Mouse (Mus musculus): ENCODE measurements around the gene Gys1.
"Not testable (repeated sequence)": the region's sequence is repeated elsewhere in the genome, so short reads cannot be mapped to it uniquely, and the experiment has no call there.

Gys1 gene

DNA sequence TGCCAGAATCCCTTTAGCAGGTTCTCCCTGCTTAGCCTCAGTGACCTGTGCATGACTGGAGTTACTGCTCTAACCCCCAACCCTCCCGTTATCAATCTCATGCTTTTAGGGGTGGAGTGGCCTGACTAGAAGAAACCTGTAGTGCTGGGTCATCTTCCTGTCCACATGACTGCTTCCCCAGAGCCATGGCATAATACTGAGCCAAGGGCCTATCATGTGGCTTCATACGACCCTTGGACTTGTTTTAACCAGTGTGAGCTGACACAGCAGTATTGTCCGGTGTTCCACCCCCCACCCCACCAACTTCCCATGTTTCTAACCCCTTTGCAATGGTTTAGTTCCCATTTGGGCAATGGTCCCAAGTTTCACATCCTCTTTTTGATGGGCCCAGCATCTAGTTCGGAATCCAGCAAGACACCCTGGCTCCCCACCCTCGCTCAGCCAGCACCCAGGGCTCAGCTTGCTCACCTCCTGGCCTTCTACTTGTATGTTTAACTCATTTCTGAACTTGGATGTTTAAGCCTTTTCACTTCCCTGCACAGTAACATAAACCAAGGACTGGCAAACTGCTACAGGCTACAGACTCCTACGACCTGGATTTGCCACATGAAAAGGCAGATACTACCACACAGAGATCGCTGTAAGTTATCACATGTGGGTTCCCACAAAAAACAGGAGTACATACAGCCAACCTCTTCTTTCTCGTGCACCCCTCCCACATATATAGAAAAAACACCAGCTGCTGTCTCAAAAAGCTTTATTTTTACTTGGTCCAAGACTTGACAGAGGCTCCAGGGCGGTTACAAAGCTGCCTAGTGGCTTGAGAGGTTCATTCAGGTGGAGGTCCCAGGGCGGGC lies 22.8 kb downstream of the Gys1 start:
- DNase-seq (ENCODE audit: low spot score) = no peak

DNA sequence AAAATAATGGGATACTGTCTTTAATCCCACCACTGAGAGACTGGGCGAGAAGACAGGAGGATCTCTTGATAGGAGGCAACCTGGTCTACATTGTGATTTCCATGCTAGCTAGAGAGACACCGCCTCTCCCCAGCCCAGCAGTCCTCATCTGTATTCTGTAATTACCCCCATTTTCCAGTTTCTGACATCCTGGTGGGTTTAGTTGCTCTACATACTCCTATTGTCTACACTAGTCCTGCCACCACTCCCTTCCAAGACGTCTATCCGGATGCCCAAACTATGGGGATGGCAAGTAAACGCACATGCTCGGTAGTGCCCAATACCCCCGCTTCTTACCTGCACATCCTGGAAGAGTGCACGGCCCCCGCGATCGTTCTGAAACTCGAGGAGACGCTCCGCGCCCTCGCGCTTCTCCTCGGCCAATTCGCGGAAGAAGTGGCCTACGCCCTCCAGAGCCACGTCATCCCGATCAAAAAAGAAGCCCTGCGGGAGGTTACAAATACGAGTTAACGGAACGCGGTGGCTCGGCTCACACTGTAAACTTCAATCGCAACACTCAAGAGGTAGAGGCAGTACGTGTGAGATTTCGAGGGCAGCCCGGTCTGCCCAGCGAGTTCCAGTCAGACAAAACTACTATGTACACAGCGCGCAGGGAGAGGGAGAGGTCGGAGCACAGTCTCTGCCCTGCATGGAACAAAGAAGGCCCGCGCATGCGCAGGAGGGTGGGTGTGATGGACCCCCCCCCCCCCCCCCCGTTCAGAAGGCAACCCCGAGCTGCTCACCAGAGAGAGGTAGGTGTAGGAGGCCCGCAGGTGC lies 24.3 kb downstream of the Gys1 start:
- DNase-seq (ENCODE audit: low spot score) = peak; percentile 79

DNA sequence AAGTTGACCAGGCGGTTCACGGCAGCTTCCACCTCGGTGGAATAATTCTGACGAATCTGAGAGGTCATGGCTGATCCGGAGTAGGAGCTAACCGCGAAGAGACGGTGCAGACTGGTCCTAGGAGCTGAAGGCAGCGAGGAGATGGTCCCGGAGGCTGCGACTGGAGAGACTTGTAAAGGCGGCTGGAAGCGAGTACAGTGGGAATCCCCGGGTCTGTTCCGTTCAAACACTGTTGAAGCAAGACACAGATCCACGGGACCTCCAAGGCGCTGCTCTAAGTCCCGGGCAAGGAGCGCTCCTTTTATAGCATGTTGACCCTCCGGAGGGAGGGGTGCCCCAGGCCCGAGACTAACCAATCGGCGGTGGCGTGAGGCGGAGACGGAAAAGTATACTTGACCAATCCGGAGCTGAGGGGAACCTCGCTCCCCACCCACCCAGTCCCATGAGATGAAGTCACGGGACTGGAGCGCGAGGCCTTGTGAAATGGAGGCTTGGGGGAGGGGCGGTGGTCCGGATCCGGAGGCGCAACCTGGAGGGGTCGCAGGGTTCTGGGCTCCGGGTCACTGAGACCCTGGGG lies 25.0 kb downstream of the Gys1 start, which contains the start of gene Ftl1:
TSS of gene Ftl1 (minus strand) at position 321 of the 577 bp plus-strand sequence.
- peak; percentile 95 for DNase-seq (ENCODE audit: low spot score)

DNA sequence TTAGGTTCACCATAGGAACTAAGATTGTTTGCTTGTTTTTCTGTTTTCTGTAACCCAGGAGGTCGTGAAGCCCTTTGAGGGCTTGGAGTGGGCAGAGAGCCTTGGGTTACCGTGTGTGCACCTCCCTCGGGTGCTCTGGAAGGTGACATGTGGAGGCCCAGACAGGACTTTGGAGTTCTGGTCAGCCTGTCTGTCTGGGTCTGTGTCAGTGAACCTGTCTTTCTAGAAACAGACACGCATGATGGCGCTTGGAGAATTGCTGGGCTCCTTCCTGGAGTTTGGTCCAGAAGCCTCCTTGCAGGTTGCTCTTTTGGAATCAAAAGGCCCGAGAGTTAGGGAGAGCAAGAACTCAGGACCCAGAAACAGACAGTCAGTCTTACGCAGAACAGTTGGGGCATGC lies 25.7 kb downstream of the Gys1 start:
- no peak for DNase-seq (ENCODE audit: low spot score)

DNA sequence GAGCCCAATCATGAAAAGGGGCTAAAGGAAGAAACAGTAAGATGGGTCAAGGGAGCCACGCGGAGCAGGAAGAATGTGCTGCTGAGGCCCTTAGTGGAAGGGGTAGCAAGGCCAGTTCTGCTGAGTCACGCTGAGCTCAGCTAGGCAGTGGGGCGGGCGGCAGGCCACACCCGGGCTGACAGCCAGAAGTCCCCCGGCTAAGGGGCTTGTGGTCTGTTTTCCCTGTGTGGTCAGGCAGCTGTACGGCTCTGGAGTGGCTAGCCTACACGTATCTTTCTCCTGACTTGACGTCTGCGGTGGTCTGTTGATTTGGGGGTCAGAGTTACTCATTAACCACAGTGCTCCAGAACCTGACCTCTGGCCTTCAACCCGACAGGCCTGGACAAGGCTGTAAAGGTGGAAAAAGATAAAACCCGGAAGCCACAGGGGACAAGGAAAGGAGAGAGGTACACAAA lies 26.2 kb downstream of the Gys1 start:
- peak; percentile 63 for DNase-seq (ENCODE audit: low spot score)

DNA sequence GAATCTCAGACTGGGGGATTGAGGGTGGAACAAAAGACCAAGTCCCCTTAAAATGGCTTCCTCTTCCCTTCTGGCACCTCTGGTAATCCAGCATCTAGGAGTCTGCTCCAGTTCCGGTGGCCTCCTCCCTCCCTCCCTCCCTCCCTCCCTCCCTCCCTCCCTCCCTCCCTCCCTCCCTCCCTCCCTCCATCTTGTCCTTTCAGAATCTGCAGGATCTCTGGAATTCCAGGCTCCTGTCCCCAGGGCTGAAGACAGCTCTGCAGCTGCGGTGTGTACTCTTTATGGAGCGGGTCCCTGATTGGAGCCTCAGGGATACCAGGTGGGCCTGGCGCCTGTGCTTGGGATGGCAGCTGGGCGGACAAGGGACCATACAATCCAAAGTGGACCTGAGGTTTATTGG lies 26.7 kb downstream of the Gys1 start:
- DNase-seq (ENCODE audit: low spot score) = peak; percentile 40

DNA sequence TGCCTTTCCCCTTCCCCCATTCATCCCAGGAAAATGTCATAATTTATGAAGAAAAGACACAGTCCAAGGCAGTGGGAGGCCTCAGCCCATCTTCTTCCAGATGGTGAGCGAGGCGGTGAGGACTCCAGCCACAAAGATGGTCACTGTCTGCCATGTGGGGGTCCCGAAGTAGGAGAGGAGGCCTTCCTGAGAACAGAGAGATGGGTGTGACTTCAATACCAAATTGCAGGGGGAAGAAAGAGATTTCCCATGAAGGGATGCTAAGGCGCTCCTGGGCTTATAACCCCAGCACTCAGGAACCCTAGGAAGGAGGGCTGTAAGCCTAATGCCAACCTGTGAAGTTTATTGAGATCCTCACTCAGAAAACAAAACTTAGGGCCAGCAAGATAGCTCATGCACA lies 27.1 kb downstream of the Gys1 start:
- peak; percentile 40 for DNase-seq (ENCODE audit: low spot score)

DNA sequence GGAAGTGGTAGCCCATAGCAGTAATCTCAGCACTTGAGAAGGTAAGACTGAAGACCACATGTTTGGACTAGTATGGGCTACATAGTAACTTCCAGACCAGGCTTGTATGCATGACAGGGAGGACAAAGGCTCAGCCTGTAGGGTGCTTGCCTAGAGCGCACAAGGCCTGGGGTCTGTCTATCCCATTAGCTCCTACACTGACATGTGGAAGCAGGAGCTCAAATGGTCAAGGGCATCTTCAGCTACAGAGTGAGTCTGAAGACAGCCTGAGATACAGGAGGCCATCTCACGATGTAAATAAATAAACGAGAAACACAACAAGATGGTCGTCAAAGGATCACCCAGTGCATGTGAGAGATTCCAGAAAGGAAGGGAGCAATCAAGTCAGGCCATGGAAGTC lies 27.7 kb downstream of the Gys1 start:
- no peak for DNase-seq (ENCODE audit: low spot score)

DNA sequence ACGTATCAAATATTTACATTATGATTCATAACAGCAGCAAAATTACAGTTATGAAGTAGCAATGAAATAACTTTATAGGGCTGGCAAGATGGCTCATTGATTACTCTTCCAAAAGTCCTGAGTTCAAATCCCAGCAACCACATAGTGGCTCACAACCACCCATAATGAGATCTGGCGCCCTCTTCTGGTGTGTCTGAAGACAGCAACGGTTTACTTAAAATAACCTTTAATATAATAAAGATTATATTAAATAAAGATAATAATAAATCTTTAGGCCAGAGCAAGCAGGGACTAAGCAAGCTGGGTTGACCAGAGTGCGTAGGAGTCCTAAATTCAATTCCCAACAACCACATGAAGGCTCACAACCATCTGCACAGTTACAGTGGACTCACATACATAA lies 28.2 kb downstream of the Gys1 start:
- DNase-seq (ENCODE audit: low spot score) = not testable (repeated sequence)

DNA sequence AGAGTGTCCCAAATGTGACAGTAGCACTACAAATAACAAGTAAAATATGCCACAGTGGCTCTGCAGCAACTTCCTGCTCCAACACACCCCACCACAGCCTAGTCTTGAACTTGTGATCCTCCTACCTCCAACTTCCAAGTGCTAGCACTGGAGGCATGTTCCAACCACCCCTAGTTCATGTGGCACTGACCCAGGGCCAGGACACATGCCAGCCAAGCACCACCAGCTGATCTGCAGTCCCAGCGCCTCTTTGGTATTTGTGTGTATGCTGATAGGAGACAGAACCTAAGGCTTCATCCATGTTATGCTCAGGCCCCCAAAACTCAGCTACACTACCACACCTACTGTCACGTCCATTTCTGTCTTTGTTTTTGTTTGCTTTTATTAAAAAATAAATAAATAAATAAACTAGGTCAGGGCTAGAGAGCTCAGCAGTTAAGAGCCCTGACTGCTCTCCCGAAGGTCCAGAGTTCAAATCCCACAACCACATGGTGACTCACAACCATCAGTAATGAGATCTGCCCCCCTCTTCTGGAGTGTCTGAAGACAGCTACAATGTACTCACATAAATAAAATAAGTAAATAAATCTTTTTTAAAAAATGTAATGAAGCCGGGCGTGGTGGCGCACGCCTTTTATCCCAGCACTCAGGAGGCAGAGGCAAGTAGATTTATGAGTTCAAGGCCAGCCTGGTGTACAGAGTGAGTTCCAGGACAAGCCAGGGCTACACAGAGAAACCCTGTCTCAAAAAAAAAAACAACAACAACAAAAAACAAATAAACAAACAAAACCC lies 29.5 kb downstream of the Gys1 start:
- no peak for DNase-seq (ENCODE audit: low spot score)

DNA sequence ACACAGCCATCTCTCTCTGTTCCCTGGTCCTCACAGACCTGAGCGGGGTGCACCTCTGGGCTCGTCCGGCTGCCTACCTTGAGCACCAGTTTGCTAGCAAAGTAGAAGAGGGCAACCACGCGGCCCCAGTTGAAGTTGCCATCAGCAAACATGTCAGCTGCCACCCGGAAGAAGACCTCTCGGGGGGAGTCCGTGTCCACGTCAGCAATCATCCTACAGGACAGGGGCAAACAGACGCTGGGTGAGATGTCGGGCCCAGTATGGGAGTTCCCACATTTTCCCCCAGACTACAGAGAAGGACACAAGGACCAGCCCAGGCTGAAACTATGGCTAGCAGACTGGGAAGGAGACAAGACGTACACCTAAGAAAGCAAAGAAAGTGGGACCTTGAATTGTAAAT lies 30.5 kb downstream of the Gys1 start:
- DNase-seq (ENCODE audit: low spot score) = no peak

DNA sequence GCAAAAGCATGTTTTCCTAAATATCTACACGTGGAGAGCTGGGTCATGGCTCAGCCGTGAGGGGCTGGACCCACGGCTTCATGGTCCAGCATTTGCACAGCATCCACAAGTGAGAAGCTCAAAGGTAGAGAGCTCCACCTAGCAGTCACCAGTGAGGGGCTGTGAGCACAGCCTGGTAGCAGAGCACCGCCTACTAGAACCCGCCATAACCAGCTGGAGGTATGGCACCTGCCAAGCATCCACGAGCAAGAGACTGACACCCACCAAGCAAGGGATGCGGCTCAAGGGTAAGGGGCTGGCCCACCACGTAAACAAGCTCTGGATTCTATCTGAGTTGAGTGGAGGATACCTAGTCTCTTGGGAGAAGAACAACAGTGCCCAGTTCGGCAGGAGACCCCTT lies 30.9 kb downstream of the Gys1 start:
- DNase-seq (ENCODE audit: low spot score) = no peak

DNA sequence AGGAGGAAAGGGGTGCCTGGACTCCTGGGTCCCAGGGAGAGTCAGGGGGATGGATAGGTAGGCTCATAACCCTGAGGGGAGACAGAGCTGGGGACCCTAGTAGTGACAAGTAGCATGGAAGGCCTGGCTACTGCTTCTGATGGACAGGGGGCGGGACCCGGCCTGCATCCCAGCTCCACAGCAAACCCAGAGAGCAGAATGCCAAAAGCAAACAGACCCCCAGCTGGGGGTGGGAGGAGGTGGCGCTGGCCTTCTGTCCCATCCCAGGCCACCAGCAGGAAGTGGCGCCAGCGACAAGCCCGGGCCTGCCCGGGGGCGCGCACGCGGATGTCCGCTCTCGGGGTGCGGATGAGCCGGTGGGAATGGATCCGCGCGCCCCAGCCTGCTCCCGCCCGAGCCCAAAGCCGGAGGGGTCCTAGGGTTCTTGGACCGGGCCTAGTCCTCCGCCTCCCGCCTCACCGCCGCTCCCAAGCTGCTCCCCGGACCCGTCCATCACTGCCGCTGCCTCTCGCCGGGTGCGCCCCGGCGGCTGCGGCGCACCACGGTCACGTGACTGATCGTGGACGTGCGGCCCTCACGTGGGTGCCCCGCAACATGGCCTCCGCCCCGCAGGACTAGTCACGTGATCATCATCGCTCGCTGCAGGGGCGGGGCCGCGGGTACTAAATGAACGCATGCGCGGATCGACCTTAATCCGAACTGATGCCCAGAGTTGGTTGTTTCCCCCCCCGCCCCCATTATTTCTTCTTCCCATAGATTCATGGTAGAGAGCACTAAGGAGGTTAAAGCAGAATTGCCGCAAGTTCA lies 31.8 kb downstream of the Gys1 start, which contains the start of gene Bax:
TSS of gene Bax (minus strand) at position 616 of the 807 bp plus-strand sequence.
- peak; percentile 92 for DNase-seq (ENCODE audit: low spot score)

DNA sequence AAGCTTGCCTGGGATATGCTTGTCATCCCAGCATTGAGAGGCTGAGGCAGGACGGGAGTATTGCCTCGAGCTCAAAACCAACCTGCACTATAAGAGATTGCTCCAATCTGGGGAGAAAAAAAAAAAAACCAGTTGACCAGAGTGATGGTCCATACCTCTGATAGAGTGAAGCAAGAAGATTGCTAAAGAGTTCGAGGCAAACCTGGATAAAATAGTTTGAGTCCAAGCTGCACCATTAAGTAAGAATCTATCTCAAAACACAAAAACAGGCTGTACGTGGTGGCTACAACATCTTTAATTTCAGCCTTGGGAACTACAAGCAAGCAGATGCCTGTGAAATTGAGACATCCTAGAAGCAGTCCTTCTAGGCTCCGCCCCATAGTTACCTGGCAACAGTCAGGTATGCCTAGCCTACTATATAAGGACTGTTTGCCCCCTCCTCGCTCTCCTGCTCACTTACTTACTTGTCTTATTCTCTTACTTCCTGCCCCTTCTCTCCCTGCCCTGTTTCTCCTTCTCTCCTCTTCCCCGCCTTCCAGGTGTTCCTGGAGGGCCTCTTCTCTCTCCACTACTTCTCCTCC lies 32.5 kb downstream of the Gys1 start:
- DNase-seq (ENCODE audit: low spot score) = no peak

DNA sequence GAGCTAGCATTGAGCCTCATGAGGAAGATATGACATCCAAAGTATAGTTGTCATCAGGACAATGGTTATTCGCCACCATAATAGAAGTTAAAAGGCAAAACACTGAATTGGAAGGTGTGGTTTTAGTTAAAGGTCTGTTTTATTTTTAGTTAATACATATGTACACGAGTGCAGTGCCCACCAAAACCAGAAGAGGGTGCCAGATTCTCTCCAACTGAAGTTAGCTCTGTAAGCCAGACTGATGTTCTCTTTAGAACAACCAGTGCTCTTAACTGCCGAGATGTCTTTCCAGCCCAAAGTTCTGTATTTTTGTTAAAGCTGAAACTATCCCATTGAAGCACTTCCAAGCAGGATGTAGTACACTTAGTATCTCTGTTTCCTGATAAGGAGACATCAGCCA lies 36.2 kb downstream of the Gys1 start:
- DNase-seq (ENCODE audit: low spot score) = no peak

DNA sequence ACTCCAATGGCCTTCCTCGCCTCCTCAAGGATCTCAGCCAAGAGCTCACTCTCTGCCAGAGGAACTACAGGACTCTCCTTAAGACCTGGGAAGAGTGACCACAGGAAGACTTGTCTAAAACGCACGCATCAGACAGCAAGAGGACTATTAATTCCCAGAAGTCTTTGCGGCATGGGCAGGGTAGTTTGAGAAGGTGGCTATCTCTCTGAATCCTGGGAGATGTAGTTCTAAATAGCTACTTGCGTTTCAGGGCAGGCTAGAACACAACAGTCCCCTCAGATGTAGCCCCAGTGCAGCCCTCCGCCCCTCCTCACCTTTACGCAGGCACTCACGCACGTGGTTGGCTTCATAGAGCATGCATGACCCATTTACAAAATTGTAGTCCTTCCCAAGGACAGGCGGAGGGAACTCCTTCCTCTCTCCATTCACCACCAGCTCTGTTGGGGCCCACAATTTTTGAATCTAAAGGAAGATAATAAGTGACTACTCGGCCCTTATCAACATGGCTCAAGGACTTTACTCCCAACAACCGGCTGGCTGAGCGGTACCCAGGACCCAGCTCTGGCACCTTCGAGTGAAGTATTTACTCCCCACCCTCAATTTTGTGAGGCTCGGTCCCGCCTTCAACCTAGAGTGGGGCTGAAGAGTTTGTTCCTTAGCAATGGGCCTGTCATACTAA lies 40.8 kb downstream of the Gys1 start:
- DNase-seq (ENCODE audit: low spot score) = no peak

DNA sequence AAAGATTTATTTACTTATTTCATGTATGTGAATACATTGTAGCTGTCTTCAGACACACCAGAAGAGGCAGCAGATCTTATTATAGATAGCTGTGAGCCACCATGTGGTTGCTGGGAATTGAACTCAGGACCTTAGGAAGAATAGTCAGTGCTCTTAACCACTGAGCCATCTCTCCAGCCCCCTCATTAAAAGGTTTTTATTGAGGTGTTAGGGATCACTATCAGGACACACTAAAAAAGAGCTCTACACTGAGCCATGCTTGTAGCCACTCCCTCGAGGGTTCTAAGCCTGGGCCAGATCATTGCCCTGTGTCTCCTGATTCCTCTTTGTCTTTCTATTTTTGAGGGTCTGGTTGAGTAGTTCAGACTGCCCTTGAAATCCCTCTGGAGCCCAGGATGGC lies 41.8 kb downstream of the Gys1 start:
- DNase-seq (ENCODE audit: low spot score) = no peak

DNA sequence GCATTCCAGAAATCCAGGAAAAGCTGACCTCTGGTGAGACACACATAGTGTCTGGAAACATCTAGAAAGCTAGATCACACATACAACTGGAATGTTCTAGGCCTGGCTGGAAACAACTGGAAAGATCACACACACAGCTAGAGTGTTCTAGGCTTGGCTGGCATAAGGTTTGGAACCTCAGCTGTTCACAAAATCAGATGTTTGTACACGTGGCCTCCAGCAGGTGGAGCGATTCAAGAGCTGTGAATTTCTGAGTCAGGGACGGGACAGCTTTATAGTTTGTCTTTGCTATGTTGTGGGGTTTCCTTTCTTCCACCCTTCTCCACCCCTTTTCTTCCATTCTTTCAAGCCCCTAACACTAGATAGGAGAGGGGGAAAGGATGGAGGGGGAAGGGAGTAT lies 42.4 kb downstream of the Gys1 start:
- DNase-seq (ENCODE audit: low spot score) = no peak

DNA sequence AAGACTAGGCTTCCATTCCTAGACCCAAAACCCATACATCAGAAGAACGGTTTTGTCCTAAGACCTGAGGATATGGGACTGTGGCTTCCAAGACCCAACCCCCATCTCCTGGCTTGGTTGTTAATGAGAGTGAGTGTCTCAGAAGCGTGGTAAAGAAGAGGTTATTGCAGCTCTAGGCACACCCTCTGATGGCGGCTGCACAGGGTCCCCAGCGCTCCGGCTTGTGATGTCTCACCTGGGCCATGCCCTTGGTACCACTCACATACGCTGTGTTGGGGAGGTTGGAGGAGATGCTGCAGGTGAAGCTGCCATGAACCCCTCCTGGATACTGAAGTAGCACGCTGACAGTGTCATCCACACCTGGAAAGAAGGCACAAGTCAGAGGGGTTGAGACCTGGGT lies 44.1 kb downstream of the Gys1 start:
- DNase-seq (ENCODE audit: low spot score) = no peak

DNA sequence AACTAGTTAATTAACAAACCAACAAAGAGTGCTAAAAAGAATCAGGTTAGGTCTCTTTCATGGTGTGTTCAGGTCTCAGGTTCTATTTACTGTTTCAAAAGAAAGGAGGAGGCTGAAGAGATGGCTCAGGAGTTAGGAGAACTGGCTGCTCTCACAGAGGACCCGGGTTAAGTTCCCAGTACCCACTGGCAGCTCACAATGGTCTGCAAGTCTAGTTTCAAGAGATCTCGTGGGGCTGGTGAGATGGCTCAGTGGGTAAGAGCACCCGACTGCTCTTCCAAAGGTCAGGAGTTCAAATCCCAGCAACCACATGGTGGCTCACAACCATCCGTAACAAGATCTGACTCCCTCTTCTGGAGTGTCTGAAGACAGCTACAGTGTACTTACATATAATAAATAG lies 45.7 kb downstream of the Gys1 start:
- DNase-seq (ENCODE audit: low spot score) = not testable (repeated sequence)
